Mouse (Mus musculus) embryo, embryonic 10.5 days (tissue): ENCODE results near the gene Chrnb2.

Experiments used
- DNase-seq: peaks from one replicate; pipeline ENCODE4 v3.0.0-alpha.2; 2015; ENCODE audit warnings: low spot score

Chrnb2 gene

DNA sequence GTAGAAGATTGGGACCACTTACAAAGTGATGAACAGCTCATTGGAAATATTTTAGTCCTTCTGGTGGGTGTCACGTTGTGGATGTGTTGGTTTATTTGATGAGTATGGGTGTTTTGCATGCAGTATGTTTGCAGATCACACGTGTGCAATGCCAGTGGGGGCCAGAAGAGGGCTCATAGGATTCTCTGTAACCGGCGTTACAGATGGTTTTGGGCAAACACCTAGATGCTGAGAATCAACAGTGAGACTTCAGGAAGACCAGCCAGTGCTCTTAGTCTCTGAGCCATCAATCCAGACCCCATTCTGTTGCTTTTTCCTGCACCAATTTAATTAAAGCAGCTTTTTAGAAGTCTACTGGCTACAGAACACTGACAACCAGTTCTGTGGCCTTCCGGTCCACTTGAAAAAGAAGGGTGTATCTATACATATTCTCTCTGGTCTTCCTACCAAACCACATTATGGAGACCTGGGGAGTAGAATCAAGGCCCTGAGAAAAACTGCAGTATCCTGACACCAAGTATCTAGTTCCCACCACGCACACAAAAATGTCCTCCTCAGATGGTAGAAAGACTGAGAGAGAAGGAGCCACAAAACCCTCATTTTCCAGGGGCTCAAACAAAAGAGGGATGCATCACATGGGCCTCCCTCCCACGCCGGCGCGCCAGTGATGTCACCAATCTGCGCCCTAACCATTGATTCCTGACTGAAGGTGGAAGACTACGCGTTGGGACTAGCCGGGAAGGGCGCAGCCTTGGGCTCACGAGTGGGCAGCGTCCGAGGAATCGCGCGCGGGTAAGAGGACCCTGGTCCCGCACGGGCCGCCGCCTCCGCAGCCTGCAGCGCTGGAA lies 49.8 kb downstream of the Chrnb2 start, which contains the start of gene Adar:
TSS of gene Adar (plus strand) at position 664 of the 848 bp plus-strand sequence.
- DNase-seq = peak; percentile 92

DNA sequence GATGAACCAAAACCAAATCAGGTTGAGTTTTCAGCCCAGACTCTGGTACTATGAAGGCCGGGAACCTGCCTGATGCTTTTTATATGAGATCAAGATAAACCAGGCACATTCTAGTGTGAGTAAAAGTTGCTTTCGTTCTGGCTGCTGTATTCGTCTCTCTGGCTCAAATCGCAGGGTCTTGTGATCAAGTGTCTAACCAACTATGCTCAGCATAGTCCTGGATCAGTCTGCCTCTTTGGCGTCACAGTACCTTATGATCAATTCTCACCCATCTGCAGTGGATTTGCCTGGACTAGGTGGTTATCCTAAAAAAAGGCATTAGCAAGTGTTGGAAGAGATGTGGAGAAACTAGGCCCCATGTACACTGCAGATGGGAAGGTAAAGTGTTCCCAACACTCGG lies 60.4 kb downstream of the Chrnb2 start:
- DNase-seq = no peak

DNA sequence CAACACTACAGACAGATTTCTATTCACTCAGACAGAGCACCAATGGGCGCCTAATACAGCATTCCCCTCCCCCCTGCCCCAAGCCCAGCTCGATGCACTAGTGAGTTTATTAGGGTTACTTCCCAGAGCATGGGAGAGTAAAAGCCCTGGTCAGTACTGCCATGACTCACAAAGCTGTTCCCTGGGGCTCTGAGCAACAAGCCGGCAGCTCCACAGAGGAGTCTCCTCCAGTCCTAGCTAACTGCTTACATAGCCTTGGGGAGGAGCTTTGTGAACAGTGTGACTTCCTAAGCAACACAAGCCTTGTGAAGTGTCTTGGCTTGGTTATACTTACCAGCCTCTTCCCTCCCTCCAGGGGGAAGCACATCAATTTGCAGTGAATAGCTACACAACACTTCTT lies 60.8 kb downstream of the Chrnb2 start:
- DNase-seq = no peak

DNA sequence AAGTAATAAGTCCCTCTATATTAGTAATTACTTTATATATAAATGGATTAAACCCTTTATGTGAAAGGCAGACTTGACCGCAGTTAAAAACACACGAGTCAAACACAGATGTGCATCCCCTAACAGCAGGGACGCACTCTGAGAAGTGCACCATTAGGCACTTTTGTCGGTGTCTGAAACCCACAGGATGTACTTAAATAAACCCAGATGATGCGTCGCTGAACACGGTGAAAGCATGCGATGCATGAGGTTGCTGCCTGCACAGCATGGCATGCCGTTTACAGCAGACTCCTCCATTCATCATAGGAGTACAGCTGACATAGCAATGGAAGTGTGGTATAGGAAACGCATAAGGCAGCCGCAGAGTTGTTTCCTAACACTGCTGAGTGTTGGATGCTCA lies 64.0 kb downstream of the Chrnb2 start:
- peak; percentile 13 for DNase-seq

DNA sequence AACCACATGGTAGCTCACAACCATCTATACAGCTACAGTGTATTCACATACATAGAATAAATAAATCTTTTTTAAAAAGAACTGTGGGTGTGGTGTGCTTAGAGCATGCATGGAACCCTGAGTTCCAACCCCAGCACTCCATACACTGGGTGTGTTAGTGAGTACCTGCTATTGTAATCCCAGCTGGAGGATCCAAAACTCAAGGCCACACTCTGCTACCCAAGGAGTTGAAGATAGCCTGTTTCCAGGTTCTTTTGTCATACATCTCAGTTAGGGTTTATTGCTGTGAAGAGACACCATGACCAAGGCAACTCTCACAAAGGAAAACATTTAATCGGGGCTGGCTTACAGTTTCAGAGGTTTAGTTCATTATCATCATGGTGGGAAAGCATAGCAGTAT lies 65.5 kb downstream of the Chrnb2 start:
- no peak for DNase-seq
